Mouse (Mus musculus) cerebellum, postnatal 14 days (tissue): ENCODE results near the gene Lefty2.
A peak's percentile ranks its signal among the peaks of the same experiment; 100 is the strongest.
"Not testable (repeated sequence)": the region's sequence is repeated elsewhere in the genome, so short reads cannot be mapped to it uniquely, and the experiment has no call there.

Experiments used
- DNase-seq, 2 experiments: peaks; one replicate each; pipeline ENCODE4 v3.0.0; 2021; ENCODE audit warnings: mixed read lengths in 2 of 2

Gene Lefty2

DNA sequence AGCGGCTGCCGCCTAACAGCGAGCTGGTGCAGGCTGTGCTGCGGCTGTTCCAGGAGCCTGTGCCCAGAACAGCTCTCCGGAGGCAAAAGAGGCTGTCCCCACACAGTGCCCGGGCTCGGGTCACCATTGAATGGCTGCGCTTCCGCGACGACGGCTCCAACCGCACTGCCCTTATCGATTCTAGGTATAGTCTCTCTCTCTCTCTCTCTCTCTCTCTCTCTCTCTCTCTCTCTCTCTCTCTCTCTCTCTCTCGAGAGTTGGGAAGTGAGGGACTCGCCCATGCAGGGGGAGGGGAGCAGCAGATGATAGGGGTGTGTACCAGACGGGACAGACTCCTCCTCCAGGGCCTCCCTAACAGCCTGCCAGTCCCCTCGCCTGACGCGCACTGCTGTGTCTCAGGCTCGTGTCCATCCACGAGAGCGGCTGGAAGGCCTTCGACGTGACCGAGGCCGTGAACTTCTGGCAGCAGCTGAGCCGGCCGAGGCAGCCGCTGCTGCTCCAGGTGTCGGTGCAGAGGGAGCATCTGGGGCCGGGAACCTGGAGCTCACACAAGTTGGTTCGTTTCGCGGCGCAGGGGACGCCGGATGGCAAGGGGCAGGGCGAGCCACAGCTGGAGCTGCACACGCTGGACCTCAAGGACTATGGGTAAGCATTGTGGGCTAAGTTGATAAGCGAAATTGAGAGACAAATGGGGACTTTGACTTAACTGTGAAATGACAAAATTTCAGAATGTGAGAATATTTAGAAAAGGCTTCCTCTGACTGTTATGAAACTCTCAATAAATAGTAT lies 43.9 kb downstream of the Lefty2 start:
- not testable (repeated sequence) for DNase-seq

GRCm38 (mm10) chr1:180937631-180938030 lies 44.7 kb downstream of the Lefty2 start:
- not testable (repeated sequence) for DNase-seq

- not testable (repeated sequence) for DNase-seq
Observed at GRCm38 (mm10) chr1:180938781-180939180, 45.9 kb downstream of the Lefty2 start.

GRCm38 (mm10) chr1:180940776-180941460 lies 48.0 kb downstream of the Lefty2 start:
- no peak for DNase-seq

DNA sequence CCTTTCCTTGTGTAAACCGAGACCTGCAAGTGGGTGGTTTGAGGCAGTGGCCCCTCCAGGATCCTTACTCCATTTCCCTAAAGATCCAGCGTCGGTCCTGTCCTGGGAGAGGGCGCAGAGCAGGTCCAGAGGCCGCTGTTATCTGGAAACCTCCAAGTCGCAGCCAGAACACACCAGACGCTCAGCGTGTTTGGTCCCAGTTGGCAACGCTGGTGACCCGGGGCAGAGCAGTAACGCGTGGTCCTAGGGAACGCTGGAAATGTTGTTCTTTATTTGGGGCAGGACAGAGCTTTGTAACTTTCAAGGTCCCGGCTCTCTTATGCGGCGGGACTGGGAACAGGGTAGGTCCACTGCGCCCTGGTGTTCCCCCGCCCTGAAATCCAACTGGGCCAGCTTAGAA lies 48.8 kb downstream of the Lefty2 start:
- no peak for DNase-seq

- DNase-seq, result peak; percentile 24 to 42
Observed at GRCm38 (mm10) chr1:180942166-180943031, 49.5 kb downstream of the Lefty2 start, which contains the start of gene Tmem63a. Gene Tmem63a (plus strand): TSS chr1:180942344.

DNA sequence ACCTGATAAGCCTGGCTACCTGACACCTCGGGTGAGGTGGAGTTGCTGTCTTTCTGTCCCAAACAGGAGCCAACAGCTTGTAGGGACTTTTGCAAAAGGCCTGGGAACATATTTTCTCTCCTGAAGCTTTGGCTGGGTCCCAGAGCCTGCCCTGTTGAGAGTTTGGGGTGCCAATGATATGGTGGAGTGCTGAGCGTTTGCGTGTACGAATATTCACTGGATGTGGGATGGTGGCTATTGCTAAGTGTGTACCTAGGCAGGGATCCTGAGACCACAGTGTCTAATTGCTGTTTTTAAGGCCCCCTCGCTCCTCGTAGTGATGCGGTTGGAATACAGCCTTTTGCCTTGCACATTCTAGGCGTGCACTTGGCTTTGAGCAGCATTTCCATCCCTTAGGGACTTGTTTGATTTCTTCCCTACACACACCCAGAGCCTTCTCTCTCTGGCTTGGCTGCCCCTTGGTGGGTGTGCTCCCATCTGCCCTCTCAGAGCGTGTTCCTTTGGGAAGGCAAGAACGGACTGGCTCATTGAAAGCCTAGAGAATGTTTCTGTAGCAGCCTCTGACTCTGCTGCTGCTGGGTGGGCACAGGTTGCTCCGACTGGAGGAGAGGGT lies 50.2 kb downstream of the Lefty2 start:
- DNase-seq, result no peak

GRCm38 (mm10) chr1:180943896-180944295 lies 51.0 kb downstream of the Lefty2 start:
- no peak for DNase-seq

- DNase-seq, result no peak
Observed at GRCm38 (mm10) chr1:180944553-180944952, 51.6 kb downstream of the Lefty2 start.

DNA sequence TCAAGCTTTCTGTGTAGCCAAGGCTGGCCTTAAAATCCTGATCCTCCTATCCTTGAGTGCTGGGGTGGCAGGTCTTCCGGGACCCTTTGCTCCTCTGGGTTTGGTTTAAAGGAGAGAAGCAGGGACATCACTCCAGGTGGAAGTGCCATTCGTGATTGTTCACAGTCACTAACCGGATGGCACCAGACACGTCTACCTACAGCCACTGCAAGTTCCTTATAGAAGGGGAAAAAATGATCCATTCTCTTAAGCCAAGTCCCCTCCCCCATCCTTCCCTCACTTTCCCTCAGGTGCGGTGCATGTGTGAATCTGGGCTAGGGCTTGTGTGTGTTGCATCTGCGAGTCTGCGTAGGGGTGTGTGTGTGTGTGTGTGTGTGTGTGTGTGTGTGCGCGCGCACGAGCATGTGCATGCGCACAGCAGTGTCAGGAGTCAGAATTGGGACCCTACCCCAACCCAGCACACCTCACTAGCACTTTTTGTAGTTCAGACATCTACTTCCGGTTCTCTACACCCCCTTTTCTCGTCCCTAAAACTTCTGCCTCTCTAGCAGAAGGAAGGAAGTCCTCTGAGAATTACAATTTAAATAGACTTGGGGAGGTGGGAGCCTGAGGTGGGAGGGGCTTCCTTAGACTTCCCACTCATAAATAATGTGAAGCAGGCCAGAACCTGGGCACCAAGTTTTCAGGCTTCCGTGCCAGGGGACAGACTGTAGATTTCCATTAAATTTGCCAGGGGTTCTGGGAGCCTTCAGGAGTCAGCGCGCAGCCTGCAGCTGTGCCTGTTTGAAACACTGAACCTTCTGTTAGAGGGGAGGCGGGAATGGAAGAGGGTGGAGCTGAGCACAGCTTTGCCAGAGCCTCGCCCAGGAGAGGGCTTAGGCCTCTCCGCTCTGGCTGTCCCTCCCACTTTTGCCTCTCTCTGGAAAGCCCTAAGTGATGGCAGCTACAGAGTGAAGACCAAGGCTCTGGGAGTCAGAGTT lies 52.4 kb downstream of the Lefty2 start:
- DNase-seq, result no peak

GRCm38 (mm10) chr1:180946448-180946847 lies 53.5 kb downstream of the Lefty2 start:
- no peak for DNase-seq
